Mouse (Mus musculus) hindbrain, postnatal 0 days (tissue): ENCODE results near the gene Pgm5. TPM values are rescaled to one million over a fixed set of nuclear protein-coding genes. Genes with fewer than 3 reads are reported as not detected.
A peak's percentile ranks its signal among the peaks of the same experiment; 100 is the strongest.

Source experiments
- ATAC-seq: fragments of 200-750 bp; cut with Nextera tagmentation; 2 replicates; pipeline ENCODE4 v1.8.0; 2017; ENCODE audit warnings: mild to moderate bottlenecking, moderate TSS enrichment, moderate library complexity
- DNase-seq: peaks from one replicate; pipeline ENCODE4 v3.0.0-alpha.2; 2015; ENCODE audit warnings: low spot score
- H3K27ac ChIP-seq: fragments of 300-500 bp; sonication (generic); 2 replicates; pipeline ENCODE4 v1.5.1; 2014; ENCODE audit warnings: mild to moderate bottlenecking
- H3K27me3 ChIP-seq: fragments of 300-500 bp; sonication (generic); 2 replicates; pipeline ENCODE4 v1.6.1; 2014; ENCODE audit warnings: low read length, mixed read lengths; ENCODE audit not compliant: insufficient read depth
- H3K36me3 ChIP-seq: fragments of 300-500 bp; sonication (generic); 2 replicates; pipeline ENCODE4 v1.6.1; 2014; ENCODE audit warnings: low read length, mixed read lengths; ENCODE audit not compliant: insufficient read depth
- H3K4me1 ChIP-seq: fragments of 300-500 bp; sonication (generic); 2 replicates; pipeline ENCODE4 v1.6.1; 2014; ENCODE audit warnings: antibody characterized with exemption, low read length, mixed read lengths; ENCODE audit not compliant: insufficient read depth
- H3K4me2 ChIP-seq: fragments of 300-500 bp; sonication (generic); 2 replicates; pipeline ENCODE4 v1.6.1; 2014; ENCODE audit warnings: low read depth, mild to moderate bottlenecking, low read length, moderate library complexity, mixed read lengths
- H3K4me3 ChIP-seq: fragments of 300-500 bp; sonication (generic); 2 replicates; pipeline ENCODE4 v1.5.1; 2014; ENCODE audit warnings: low read length
- H3K9ac ChIP-seq: fragments of 300-500 bp; sonication (generic); replicated peaks from 2 replicates; pipeline ENCODE4 v1.6.1; 2014; ENCODE audit warnings: mild to moderate bottlenecking, low read length, moderate library complexity, mixed read lengths
- H3K9me3 ChIP-seq: fragments of 300-500 bp; sonication (generic); 2 replicates; pipeline ENCODE4 v1.6.1; 2016; ENCODE audit warnings: low read length, mixed read lengths
- CTCF ChIP-seq: IDR thresholded peaks from 2 replicates; pipeline ENCODE4 v1.5.1; 2016; ENCODE audit warnings: antibody characterized with exemption, control low read depth, low read depth
- WGBS: fragments of 180-500 bp; shearing (Covaris S2); extraction: QIAGEN DNeasy Blood & Tissue Kit; methylation state at CpG from one replicate; pipeline ENCODE4 v1.1.7; 2014; 5-methylcytosine and 5-hydroxymethylcytosine counted together
- polyA plus RNA-seq: library from polyadenylated mRNA; unstranded; fragments of >200 nt; fragmentation: Nextera tagmentation; extraction: Ambion mirVana; gene quantifications from 2 replicates; pipeline ENCODE4 v1.2.1, GENCODE M21; 2015
- total RNA-seq: library from RNA; depleted of rRNA; stranded (reverse); fragments of >200 nt; gene quantifications from 2 replicates; pipeline ENCODE4 v1.2.3, GENCODE M21; 2014

Pgm5 gene
- total and polyA plus RNA-seq, 2 experiments from 2014 or later, result 2.1 to 33.3 TPM

- H3K4me3 ChIP-seq, result no peak overlapping the region
- DNase-seq (peak; percentile 30), ATAC-seq (0 out of 2 replicates have a peak, but pooled peaks have one; percentile 32)
- H3K36me3 ChIP-seq, result no peaks in the 10 kb centered on the region
- H3K9me3 ChIP-seq, result no peaks in the 10 kb centered on the region
- no peak overlapping the region for H3K9ac ChIP-seq
- WGBS, result 26% methylated on average over 14 of the region's 14 CpGs
- no peak overlapping the region for H3K4me2 ChIP-seq
- H3K27me3 ChIP-seq, result no peaks in the 10 kb centered on the region
- no peaks in the 10 kb centered on the region for H3K4me1 ChIP-seq
- no peak for TF ChIP-seq CTCF
- 0 out of 2 replicates have a peak overlapping the region, but pooled peaks have one; percentile 11 for H3K27ac ChIP-seq
Measured at GRCm38 (mm10) chr19:24753617-24754439, 107.8 kb downstream of the Pgm5 start.

DNA sequence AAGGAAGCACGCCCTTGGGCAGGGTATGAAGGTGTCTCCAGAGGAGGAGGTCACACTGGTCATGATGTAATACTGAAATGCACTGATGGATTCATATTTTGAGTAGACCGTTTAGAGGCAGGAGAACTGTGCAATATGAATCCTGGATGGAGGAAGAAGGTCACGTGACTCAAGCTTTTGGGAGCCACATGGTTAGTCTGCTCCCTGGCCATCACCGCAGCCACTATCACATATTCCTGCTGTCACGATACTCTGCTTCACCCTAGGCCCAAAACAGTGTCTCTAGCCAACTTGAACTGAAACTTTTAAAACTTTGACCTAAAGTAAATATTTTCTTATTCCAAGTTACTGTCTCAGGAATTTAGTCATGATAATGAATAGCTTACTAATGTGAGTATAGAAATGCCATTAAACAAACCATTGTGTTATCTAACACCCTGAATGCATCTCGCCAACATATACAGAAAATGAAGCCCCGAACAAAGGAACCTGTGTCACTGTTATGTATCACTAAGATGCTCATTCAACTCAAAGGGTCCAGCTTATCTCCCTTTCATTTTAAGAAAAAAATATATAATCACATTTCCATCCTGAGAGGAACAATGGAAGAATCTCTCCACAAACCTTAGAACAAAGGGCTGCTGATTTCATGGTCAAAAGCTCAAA, 108.6 kb downstream of the Pgm5 start:
- WGBS, result 82% methylated on average over 7 of the region's 7 CpGs
- Histone ChIP-seq H3K4me1 (no peaks in the 10 kb centered on the region), H3K9me3 (no peaks in the 10 kb centered on the region), H3K9ac (no peak overlapping the region), H3K27me3 (no peaks in the 10 kb centered on the region), H3K27ac (no peak overlapping the region), H3K4me3 (no peak overlapping the region), H3K36me3 (no peaks in the 10 kb centered on the region), H3K4me2 (no peak overlapping the region)
- no peak for TF ChIP-seq CTCF
- ATAC-seq, result no peak
- no peak for DNase-seq

DNA sequence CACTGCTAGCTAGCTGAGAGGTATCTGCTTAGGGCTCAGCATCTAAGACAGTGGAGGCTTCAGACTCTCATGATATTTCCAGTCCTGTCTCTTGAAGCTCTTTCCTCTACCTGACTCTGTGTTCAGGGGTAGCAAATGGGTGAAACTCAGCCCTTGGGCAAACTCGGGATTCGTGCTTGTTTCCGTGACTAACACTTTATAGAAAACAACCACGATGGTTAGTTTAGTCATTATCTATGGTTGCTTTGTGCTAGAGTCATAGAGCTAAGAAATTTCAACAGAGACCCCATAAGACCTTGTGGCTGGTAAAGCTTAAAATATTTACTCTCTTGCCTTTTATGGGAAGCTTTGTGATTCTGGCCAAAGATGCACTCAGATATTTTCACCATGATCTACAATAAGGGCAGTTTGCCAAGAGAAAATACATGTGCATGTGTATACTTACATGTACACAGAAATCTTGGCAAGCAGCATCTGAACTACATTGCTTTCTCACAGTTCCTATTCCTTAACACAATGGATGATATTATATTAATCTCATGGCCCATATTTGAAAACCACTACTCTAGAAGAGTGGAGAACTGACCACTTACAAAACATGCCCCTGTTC, 115.3 kb downstream of the Pgm5 start:
- DNase-seq, result no peak
- ATAC-seq, result no peak

GRCm38 (mm10) chr19:24742606-24743005, 119.0 kb downstream of the Pgm5 start:
- Histone ChIP-seq H3K27me3 (no peaks in the 10 kb centered on the region), H3K4me1 (no peaks in the 10 kb centered on the region), H3K27ac (no peak overlapping the region), H3K36me3 (no peaks in the 10 kb centered on the region), H3K4me2 (no peak overlapping the region), H3K9ac (no peak overlapping the region), H3K4me3 (no peak overlapping the region), H3K9me3 (no peaks in the 10 kb centered on the region)
- WGBS, result 66% methylated on average over 6 of the region's 6 CpGs
- DNase-seq (peak; percentile 35), ATAC-seq (peak; percentile 58)
- TF ChIP-seq CTCF, result no peak

More for the DNA sequence above, 115.3 kb downstream of the Pgm5 start:
- Histone ChIP-seq H3K36me3 (no peaks in the 10 kb centered on the region), H3K4me1 (no peaks in the 10 kb centered on the region), H3K9ac (no peak overlapping the region), H3K4me2 (no peak overlapping the region), H3K9me3 (no peaks in the 10 kb centered on the region), H3K27ac (no peak overlapping the region), H3K27me3 (no peaks in the 10 kb centered on the region), H3K4me3 (no peak overlapping the region)
- no peak for TF ChIP-seq CTCF
- 81% methylated on average over 4 of the region's 4 CpGs for WGBS

- Histone ChIP-seq H3K27me3 (no peaks in the 10 kb centered on the region), H3K27ac (no peak overlapping the region), H3K4me1 (no peaks in the 10 kb centered on the region), H3K4me2 (no peak overlapping the region), H3K36me3 (no peaks in the 10 kb centered on the region), H3K4me3 (no peak overlapping the region), H3K9me3 (no peaks in the 10 kb centered on the region), H3K9ac (no peak overlapping the region)
- TF ChIP-seq CTCF, result no peak
- DNase-seq (no peak), ATAC-seq (no peak)
- 88% methylated on average over 3 of the region's 3 CpGs for WGBS
Measured at GRCm38 (mm10) chr19:24738786-24739185, 122.9 kb downstream of the Pgm5 start.

GRCm38 (mm10) chr19:24738026-24738425, 123.6 kb downstream of the Pgm5 start:
- Histone ChIP-seq H3K36me3 (no peaks in the 10 kb centered on the region), H3K9ac (no peak overlapping the region), H3K4me1 (no peaks in the 10 kb centered on the region), H3K27me3 (no peaks in the 10 kb centered on the region), H3K4me3 (no peak overlapping the region), H3K9me3 (no peaks in the 10 kb centered on the region), H3K27ac (no peak overlapping the region), H3K4me2 (no peak overlapping the region)
- DNase-seq (no peak), ATAC-seq (no peak)
- no peak for TF ChIP-seq CTCF
- 79% methylated on average over 5 of the region's 5 CpGs for WGBS
